Mouse (Mus musculus) neural tube, embryonic 11.5 days (tissue): ENCODE results near the gene Sgcd. TPM values are rescaled to one million over a fixed set of nuclear protein-coding genes. Genes with fewer than 3 reads are reported as not detected.

Experiments used
- ATAC-seq: fragments of 200-750 bp; cut with Nextera tagmentation; 2 replicates; pipeline ENCODE4 v1.8.0; 2017; ENCODE audit warnings: moderate number of reproducible peaks, mild to moderate bottlenecking, moderate TSS enrichment, moderate library complexity; ENCODE audit not compliant: insufficient read depth, low FRiP score, low TSS enrichment
- DNase-seq: peaks from one replicate; pipeline ENCODE4 v3.0.0-alpha.2; 2015; ENCODE audit warnings: low spot score
- H3K27ac ChIP-seq: fragments of 300-500 bp; sonication (generic); 2 replicates; pipeline ENCODE4 v1.5.1; 2014; ENCODE audit warnings: low read depth, mild to moderate bottlenecking, low read length
- H3K27me3 ChIP-seq: fragments of 300-500 bp; sonication (generic); 2 replicates; pipeline ENCODE4 v1.6.1; 2014; ENCODE audit warnings: mild to moderate bottlenecking, low read length, mixed read lengths; ENCODE audit not compliant: control insufficient read depth, insufficient read depth
- H3K36me3 ChIP-seq: fragments of 300-500 bp; sonication (generic); 2 replicates; pipeline ENCODE4 v1.6.1; 2014; ENCODE audit warnings: mild to moderate bottlenecking, low read length, moderate library complexity, mixed read lengths; ENCODE audit not compliant: control insufficient read depth, insufficient read depth
- H3K4me1 ChIP-seq: fragments of 300-500 bp; sonication (generic); 2 replicates; pipeline ENCODE4 v1.6.1; 2014; ENCODE audit warnings: low read length, mixed read lengths; ENCODE audit not compliant: control insufficient read depth, insufficient read depth
- H3K4me2 ChIP-seq: fragments of 300-500 bp; sonication (generic); 2 replicates; pipeline ENCODE4 v1.6.1; 2014; ENCODE audit warnings: low read depth, mild to moderate bottlenecking, moderate library complexity
- H3K4me3 ChIP-seq: fragments of 300-500 bp; sonication (generic); 2 replicates; pipeline ENCODE4 v1.5.1; 2014; ENCODE audit warnings: low read depth, low read length
- H3K9ac ChIP-seq: fragments of 300-500 bp; sonication (generic); 2 replicates; pipeline ENCODE4 v1.6.1; 2014; ENCODE audit warnings: mild to moderate bottlenecking, low read length
- H3K9me3 ChIP-seq: fragments of 300-500 bp; sonication (generic); 2 replicates; pipeline ENCODE4 v1.6.1; 2016; ENCODE audit warnings: low read length; ENCODE audit not compliant: control insufficient read depth
- WGBS: fragments of 180-500 bp; shearing (Covaris S2); extraction: QIAGEN DNeasy Blood & Tissue Kit; methylation state at CpG from one replicate; pipeline ENCODE4 v1.1.7; 2014; 5-methylcytosine and 5-hydroxymethylcytosine counted together
- polyA plus RNA-seq: library from polyadenylated mRNA; unstranded; fragments of >200 nt; fragmentation: Nextera tagmentation; extraction: Ambion mirVana; gene quantifications from 2 replicates; pipeline ENCODE4 v1.2.1, GENCODE M21; 2014

The Sgcd gene
- 1.5 and 2.3 TPM in 2 replicates for polyA plus RNA-seq

DNA sequence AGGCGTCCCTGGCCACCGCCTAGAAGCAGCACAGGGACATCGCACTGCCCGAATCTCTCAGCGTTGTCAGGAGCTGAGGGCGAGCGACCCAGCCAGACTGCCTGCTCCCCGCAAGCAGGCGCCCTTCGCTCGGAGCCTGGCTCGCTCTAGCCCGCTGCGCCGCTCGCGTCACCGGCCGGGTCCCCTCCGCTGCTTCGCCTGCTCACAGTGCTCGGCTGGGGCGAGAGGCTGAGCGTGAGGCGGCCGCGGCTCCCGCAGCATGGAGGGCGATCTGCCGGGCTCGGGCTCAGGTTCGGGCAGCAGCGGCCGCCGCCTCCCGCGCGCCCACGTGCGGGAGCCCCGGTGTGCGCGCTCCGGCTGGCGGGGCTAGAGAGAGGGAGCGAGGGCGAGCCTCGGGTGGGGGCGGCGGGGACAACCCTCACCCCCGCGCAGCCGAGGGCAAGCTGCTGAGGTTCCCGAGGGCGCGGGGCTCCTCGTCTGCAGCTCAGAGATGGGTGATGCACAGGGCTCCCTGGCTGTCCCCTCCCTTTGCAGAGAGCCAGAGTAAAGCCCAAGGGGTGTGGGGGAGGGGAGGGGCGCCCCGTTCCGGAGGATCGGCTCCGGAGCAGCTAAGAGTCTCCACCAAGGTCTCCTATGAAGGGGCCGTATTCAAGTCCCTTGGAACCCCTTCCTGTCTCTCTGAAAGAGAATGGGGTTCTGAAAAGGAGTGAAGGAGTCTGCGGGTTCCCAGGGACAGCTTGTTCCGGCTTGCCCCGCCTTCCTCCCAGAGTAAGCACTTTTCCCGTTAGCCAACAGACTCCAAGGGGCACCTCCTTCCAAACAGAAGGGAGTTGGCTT, at the start of gene Sgcd:
Sgcd (minus strand) TSS at position 273 of the 837 bp plus-strand sequence.
- ATAC-seq = peak; percentile 89

GRCm38 (mm10) chr11:48038051-48038450, 49.3 kb upstream of the Sgcd start:
- no peak overlapping the region for H3K4me3 ChIP-seq
- H3K27ac ChIP-seq = no peak overlapping the region
- no peak overlapping the region for H3K4me2 ChIP-seq
- no peaks in the 10 kb centered on the region for H3K9me3 ChIP-seq
- H3K9ac ChIP-seq = no peak overlapping the region
- H3K4me1 ChIP-seq = no peaks in the 10 kb centered on the region
- no peaks in the 10 kb centered on the region for H3K36me3 ChIP-seq
- DNase-seq = no peak
- WGBS = 57% methylated on average over 4 of the region's 4 CpGs
- H3K27me3 ChIP-seq = no peaks in the 10 kb centered on the region
- ATAC-seq = no peak

More for the DNA sequence above, at the start of gene Sgcd:
- Histone ChIP-seq H3K27ac (0 out of 2 replicates have a peak within 1 kb of the TSS, but pooled peaks have one; percentile 20), H3K36me3 (no peaks in the 10 kb centered on the region), H3K4me3 (peak within 1 kb of the TSS; percentile 68), H3K4me2 (peak within 1 kb of the TSS; percentile 93), H3K27me3 (peaks cover 8% of the 10 kb centered on the region; the same call in 1 of the 2 replicates), H3K4me1 (no peaks in the 10 kb centered on the region), H3K9me3 (no peaks in the 10 kb centered on the region), H3K9ac (peak within 1 kb of the TSS; percentile 75)
- peak; percentile 73 for DNase-seq
- under 1% methylated on average over 50 of the region's 67 CpGs for WGBS

DNA sequence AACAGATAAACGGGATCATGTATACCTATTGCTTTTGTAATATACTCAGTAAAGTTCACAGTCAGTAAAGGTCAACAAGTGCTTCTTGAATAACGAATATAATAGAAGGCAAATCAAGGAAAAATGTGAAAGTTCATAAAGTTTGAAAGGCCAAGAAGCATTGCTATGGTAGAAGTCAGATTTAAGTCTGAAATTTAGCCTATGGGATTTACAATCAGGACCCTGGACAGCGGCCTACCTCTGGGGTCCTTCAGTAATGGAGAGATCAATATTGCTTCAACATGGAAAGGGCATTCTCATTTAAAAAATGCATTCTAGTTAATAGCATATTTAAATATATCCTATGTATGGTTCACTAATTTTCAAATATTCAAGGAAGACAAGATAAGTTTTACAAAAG, 24.1 kb upstream of the Sgcd start:
- ATAC-seq = no peak
- no peak for DNase-seq
- Histone ChIP-seq H3K4me2 (no peak overlapping the region), H3K27me3 (no peaks in the 10 kb centered on the region), H3K9me3 (no peaks in the 10 kb centered on the region), H3K4me3 (no peak overlapping the region), H3K36me3 (no peaks in the 10 kb centered on the region), H3K27ac (no peak overlapping the region), H3K4me1 (no peaks in the 10 kb centered on the region), H3K9ac (no peak overlapping the region)
- 54% methylated on average over 3 of the region's 3 CpGs for WGBS

DNA sequence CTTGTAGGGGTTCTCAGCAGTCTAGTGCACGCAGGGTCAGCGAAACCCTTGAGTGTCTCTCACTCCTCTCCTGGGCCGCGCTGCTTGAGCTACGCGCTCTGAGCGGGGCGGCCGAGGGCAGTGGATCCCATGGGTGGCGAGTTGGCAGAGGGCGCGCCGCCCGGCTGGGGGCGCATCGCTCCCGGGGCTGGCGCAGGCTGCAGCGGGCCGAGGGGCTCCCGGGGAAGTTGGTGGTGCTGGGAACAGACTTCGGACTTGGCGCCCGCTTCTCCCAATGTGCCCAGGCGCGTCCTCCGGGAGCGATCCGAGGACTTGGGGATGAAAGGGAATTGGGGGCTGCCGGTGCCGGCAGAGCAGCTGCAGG, 454 bp downstream of the Sgcd start:
- Histone ChIP-seq H3K27me3 (peaks cover 8% of the 10 kb centered on the region; the same call in 1 of the 2 replicates), H3K4me2 (peak overlapping the region; percentile 93), H3K9me3 (no peaks in the 10 kb centered on the region), H3K9ac (peak overlapping the region; percentile 75), H3K4me1 (no peaks in the 10 kb centered on the region), H3K27ac (no peak overlapping the region), H3K4me3 (peak overlapping the region; percentile 68), H3K36me3 (no peaks in the 10 kb centered on the region)
- DNase-seq (no peak), ATAC-seq (peak; percentile 81)
- WGBS = 1% methylated on average over 30 of the region's 31 CpGs

DNA sequence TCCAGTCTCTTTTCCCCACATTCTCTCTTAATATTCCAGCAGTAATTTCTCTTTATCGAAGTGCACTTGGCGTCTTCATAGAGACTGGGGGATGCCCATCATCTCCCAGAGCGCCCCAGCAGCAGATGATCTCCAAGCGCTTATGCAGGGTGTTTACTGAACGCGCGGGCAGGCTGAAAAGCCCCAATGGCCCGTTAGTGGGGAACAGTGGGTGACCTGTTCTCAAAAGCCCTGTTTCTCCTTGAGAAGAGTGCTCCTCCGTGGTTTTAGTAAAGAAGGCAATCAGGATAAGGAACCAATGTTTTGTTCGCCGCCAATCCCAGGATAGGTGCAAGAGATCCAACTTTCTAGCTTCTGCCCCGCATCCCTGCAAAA, 889 bp downstream of the Sgcd start:
- WGBS = 14% methylated on average over 12 of the region's 12 CpGs
- no peaks in the 10 kb centered on the region for H3K9me3 ChIP-seq
- H3K4me1 ChIP-seq = no peaks in the 10 kb centered on the region
- H3K36me3 ChIP-seq = no peaks in the 10 kb centered on the region
- DNase-seq = peak; percentile 12
- H3K9ac ChIP-seq = peak overlapping the region; percentile 75
- peak overlapping the region; percentile 68 for H3K4me3 ChIP-seq
- peaks cover 8% of the 10 kb centered on the region; the same call in 1 of the 2 replicates for H3K27me3 ChIP-seq
- ATAC-seq = no peak
- peak overlapping the region; percentile 93 for H3K4me2 ChIP-seq
- no peak overlapping the region for H3K27ac ChIP-seq

- WGBS = 61% methylated on average over 8 of the region's 8 CpGs
- H3K4me1 ChIP-seq = no peaks in the 10 kb centered on the region
- H3K27ac ChIP-seq = no peak overlapping the region
- H3K27me3 ChIP-seq = peaks cover 8% of the 10 kb centered on the region; the same call in 1 of the 2 replicates
- ATAC-seq (no peak), DNase-seq (no peak)
- H3K4me2 ChIP-seq = peak overlapping the region; percentile 93
- H3K4me3 ChIP-seq = no peak overlapping the region; the same call in 1 of the 2 replicates
- H3K9ac ChIP-seq = no peak overlapping the region
- no peaks in the 10 kb centered on the region for H3K9me3 ChIP-seq
- no peaks in the 10 kb centered on the region for H3K36me3 ChIP-seq
These were observed 1.4 kb downstream of the Sgcd start for GRCm38 (mm10) chr11:47987251-47987892.

DNA sequence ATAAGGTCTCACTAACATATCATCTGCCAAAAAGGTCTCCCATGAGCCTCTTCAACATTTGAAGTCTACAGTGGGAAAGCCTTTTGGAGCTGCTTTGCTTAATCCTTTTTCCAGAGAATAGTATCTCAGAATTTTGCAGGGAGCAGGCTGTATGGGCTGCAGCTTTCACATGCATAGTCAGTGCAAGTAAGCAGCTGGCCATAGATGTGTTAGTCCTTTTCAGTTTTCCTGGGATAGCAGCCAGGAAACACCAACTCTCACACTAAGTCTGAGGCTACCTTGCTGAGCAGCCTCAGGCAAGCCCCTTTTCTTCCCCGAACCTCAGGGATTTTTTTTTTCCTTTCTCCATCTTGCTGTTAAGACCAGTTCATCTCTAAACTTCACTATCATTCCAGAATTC, 6.6 kb downstream of the Sgcd start:
- Histone ChIP-seq H3K4me1 (no peaks in the 10 kb centered on the region), H3K36me3 (no peaks in the 10 kb centered on the region), H3K9ac (no peak overlapping the region), H3K27me3 (0 out of 2 replicates have a peak, but pooled peaks cover 4% of the 10 kb centered on the region), H3K27ac (no peak overlapping the region), H3K4me3 (no peak overlapping the region), H3K4me2 (no peak overlapping the region), H3K9me3 (no peaks in the 10 kb centered on the region)
- DNase-seq (no peak), ATAC-seq (no peak)
- 79% methylated on average over 1 of the region's 1 CpGs for WGBS

- H3K9ac ChIP-seq = no peak overlapping the region
- no peak overlapping the region for H3K27ac ChIP-seq
- DNase-seq (no peak), ATAC-seq (no peak)
- 66% methylated on average over 2 of the region's 2 CpGs for WGBS
- H3K9me3 ChIP-seq = no peaks in the 10 kb centered on the region
- no peaks in the 10 kb centered on the region for H3K36me3 ChIP-seq
- no peak overlapping the region for H3K4me3 ChIP-seq
- no peaks in the 10 kb centered on the region for H3K4me1 ChIP-seq
- H3K4me2 ChIP-seq = no peak overlapping the region
- no peaks in the 10 kb centered on the region for H3K27me3 ChIP-seq
These were observed 7.7 kb downstream of the Sgcd start for GRCm38 (mm10) chr11:47981108-47981507.
